Mouse (Mus musculus) embryonic fibroblast, embryonic 13.5 days (primary cell): Measurements from ENCODE around the gene Cacna1b. TPM values are rescaled to one million over a fixed set of nuclear protein-coding genes. Genes with fewer than 3 reads are reported as not detected.

Experiments used
- H3K27ac ChIP-seq: 2 replicates; pipeline ENCODE4 v1.5.1; 2012; ENCODE audit warnings: low read length, control low read depth, inconsistent platforms; ENCODE audit not compliant: insufficient read depth
- H3K4me1 ChIP-seq: 2 replicates; pipeline ENCODE4 v1.6.1; 2011; ENCODE audit warnings: low read length; ENCODE audit not compliant: control insufficient read depth, insufficient read depth
- H3K4me3 ChIP-seq: 2 replicates; pipeline ENCODE4 v1.5.1; 2011; ENCODE audit warnings: mild to moderate bottlenecking, control low read depth, low read length; ENCODE audit not compliant: insufficient read depth
- CTCF ChIP-seq: IDR thresholded peaks from 2 replicates; pipeline ENCODE4 v1.5.1; 2011; ENCODE audit warnings: mild to moderate bottlenecking, control low read depth, low read length, moderate library complexity, borderline replicate concordance; ENCODE audit not compliant: insufficient read depth
- POLR2A ChIP-seq: IDR thresholded peaks from 2 replicates; pipeline ENCODE4 v1.6.1; 2011; ENCODE audit warnings: low read depth, mild to moderate bottlenecking, control low read depth, low read length, moderate library complexity
- polyA plus RNA-seq: library from polyadenylated mRNA; stranded (reverse); fragments of >200 nt; gene quantifications from 2 replicates; pipeline ENCODE4 v1.2.4, GENCODE M21; 2011; ENCODE audit warnings: low read depth; ENCODE audit not compliant: missing spikeins, insufficient read length

Gene Cacna1b
- polyA plus RNA-seq, 1 experiment, result 1.3 TPM

DNA sequence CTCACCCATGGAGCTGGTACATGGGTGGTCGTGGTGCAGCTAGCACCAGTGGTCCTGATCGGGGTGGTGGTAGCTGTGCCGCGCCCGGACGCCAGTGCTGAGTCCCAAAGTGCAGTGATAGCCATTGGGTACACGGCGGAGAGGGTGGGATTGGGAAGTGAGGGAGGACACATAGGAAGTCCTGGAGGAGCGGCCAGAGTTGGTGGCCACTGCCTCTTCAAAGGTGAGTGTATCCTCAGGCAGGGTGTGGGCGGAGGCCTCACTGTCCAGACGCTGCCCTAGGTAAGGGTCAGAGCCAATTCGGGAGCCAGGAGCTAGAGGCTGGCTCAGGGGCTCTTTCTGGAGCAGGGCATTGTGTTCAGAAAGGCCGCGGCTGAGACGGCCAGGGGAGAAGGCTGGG is 156.4 kb downstream of the Cacna1b start:
- no peak for TF ChIP-seq POLR2A
- no peak for TF ChIP-seq CTCF
- Histone ChIP-seq H3K27ac (no peak overlapping the region), H3K4me1 (no peaks in the 10 kb centered on the region), H3K4me3 (no peak overlapping the region)

DNA sequence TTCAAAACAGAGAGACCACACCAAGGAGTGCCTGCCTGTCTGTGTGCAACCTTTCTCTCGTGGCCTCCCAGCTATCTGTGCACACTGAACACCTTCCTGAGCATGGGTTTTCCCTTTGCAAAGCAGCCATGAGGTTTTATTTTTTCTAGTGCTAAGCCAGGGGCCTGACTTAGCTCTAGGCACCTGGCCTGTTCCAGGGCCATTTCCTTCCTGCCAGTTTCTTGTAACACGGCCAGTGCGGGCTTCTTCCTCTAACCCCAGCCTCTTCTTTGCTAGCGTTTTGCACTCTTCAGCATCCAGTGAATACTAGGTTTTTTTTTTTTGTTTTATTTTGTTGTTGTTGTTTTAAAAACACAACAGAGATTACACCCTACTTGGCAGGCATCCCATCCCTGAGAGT is 157.9 kb downstream of the Cacna1b start:
- Histone ChIP-seq H3K4me3 (no peak overlapping the region), H3K4me1 (no peaks in the 10 kb centered on the region), H3K27ac (no peak overlapping the region)
- TF ChIP-seq CTCF (no peak), POLR2A (no peak)

DNA sequence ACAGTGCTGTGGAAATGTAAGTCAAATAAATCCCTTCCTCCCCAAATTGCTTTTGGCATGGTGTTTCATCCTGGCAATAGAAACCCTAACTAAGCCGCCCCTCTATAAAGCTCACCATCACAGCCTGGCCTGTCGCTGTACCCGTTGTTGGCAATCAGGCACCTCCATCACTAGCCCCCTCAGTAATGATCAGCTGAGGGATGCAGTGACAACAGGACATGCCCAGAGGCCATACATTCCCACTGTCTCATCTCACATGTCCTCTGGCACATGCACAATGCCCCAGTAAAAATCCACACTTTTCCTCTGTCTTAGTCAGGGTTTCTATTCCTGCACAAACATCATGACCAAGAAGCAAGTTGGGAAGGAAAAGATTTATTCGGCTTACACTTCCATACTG is 173.5 kb downstream of the Cacna1b start:
- Histone ChIP-seq H3K4me1 (no peaks in the 10 kb centered on the region), H3K27ac (no peak overlapping the region), H3K4me3 (no peak overlapping the region)
- TF ChIP-seq POLR2A (no peak), CTCF (no peak)

DNA sequence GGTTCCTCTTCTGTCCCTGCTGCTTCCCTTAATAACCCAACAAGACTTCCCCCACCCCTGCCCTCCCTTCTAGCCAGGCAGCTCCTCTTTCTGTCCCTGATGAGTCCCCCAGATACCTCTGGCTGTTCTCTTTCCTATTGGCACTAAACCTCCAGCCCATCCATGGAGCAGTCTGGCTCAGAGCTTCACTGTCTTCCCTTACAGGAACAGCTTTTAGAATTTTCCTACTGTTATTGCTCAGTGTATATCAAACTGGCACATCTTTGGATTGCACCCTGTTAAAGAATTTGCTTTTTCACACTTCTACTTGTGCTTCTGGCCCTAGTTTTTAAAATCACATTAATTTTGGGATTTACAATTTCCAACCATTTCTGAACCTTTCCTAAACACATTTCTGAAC is 175.0 kb downstream of the Cacna1b start:
- no peak for TF ChIP-seq POLR2A
- TF ChIP-seq CTCF, result no peak
- Histone ChIP-seq H3K27ac (no peak overlapping the region), H3K4me3 (no peak overlapping the region), H3K4me1 (no peaks in the 10 kb centered on the region)

DNA sequence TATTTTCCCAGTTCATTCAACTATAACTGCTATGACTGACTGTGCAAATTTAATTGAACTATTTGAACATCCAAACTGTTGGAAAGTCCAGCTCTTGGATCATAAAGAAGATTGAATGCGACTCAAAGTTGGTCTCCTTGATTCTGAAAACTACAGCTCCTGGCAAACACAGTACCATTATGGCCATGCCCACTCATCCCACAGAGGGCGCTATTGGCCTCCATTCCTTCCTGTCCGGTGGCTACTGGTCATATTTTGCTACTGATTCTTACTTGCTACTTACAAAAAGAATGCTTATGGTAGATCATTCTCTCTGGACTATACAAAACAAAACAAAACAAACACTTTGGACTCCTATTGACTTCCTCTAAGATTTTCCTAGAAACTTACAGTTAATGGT is 188.3 kb downstream of the Cacna1b start:
- TF ChIP-seq POLR2A (no peak), CTCF (peak; percentile 62; the same call in 1 of the 2 replicates)
- no peak overlapping the region for H3K4me3 ChIP-seq
- no peak overlapping the region for H3K27ac ChIP-seq
- H3K4me1 ChIP-seq, result no peaks in the 10 kb centered on the region

DNA sequence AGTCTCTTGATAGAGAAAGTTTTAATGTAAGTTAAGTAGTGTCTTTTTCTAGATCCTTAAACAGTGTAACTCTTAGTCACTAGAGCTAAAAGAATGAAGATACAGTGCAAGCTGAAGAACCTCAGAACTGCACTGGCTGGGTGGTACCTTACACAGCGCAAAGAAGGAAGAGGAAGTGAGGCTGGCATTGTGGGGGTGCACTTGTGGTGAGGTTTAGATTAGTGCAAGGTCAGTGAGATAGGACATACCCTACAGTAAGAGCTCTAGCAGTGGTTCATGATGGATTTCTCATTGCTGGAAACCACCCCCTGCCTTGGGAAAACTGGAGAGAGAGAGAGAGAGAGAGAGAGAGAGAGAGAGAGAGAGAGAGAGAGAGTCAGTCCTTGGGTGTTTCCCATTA is 192.0 kb downstream of the Cacna1b start:
- no peak for TF ChIP-seq CTCF
- TF ChIP-seq POLR2A, result no peak
- no peak overlapping the region for H3K4me3 ChIP-seq
- no peak overlapping the region for H3K27ac ChIP-seq
- H3K4me1 ChIP-seq, result no peaks in the 10 kb centered on the region

DNA sequence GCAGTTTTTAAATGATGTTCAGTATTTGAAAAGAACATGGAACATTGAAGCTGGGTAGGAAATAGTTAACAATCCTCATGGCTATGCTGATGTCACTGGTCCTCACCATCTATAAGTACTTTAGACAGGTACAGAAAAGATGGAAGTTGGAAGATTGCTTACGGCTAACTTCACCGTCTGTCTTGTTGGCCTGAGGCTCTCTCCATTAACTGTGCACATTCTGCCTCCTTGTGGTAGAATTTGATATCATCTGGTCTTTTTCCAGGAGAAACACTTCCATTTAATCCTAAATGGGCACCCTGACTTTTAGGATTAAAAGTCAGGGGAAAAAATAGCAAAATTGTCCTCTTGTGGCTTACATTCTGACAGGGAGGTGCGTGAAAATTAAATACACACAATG is 194.4 kb downstream of the Cacna1b start:
- 0 out of 2 replicates have a peak, but pooled peaks cover 3% of the 10 kb centered on the region for H3K4me1 ChIP-seq
- TF ChIP-seq POLR2A (no peak), CTCF (no peak)
- H3K27ac ChIP-seq, result no peak overlapping the region
- no peak overlapping the region for H3K4me3 ChIP-seq

DNA sequence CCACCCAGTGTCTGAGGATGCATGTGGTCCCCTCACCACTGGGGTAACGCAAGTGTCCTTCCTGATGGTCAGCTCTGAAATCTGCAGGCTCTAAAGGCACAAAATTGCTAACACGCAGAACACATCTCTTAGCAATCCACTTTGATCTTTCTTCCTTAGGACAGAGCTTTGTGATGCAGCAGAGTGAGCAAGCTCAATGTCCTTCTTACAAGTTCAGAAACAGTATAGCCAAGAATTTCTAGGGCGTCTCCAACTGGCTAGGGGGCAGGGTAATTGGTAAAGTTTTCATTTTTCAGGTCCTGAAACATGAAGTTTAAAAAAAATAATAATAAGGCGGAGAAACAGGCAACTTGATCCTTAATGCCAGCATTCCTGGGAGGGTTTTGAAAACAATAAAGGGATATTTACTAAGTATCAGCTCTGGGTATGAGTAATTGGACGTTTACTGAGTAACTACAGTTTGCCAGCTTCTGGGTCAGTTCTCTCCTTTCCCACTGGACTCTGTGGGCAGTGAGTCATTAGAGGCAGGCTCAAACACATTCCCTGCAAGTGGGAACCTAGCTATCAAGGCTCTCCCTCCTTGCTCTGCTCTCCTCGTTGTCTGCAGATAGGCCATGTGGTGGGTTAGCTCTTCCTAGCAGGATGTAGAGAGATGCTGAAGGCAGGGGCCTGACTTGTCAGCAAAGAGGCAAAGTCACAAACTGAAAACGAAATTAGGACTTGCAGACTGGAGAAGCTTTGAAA is 200.2 kb downstream of the Cacna1b start:
- Histone ChIP-seq H3K4me3 (no peak overlapping the region), H3K27ac (peak overlapping the region; percentile 77), H3K4me1 (peaks cover 8% of the 10 kb centered on the region)
- 0 out of 2 replicates have a peak, but pooled peaks have one; percentile 31 for TF ChIP-seq POLR2A
- no peak for TF ChIP-seq CTCF

DNA sequence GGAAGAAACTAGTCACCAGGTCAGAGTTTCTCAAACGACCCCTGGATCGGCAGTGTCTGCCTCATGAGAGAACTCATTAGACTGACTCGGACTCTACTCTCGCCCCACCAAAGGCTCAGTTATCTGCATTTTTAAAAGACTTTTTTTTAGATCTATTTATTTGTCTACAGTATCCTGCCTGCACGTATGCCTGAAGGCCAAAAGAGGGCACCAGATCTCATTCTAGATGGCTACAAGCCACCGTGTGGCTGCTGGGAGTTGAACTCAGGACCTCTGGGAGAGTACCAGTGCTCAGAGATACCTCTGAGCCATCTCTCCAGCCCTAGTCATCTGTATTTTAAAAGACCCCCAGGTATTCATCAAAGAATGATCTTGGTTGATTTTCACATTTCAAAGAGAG is 201.0 kb downstream of the Cacna1b start:
- peak overlapping the region; percentile 77 for H3K27ac ChIP-seq
- peaks cover 8% of the 10 kb centered on the region for H3K4me1 ChIP-seq
- no peak overlapping the region for H3K4me3 ChIP-seq
- TF ChIP-seq POLR2A (no peak), CTCF (no peak)

DNA sequence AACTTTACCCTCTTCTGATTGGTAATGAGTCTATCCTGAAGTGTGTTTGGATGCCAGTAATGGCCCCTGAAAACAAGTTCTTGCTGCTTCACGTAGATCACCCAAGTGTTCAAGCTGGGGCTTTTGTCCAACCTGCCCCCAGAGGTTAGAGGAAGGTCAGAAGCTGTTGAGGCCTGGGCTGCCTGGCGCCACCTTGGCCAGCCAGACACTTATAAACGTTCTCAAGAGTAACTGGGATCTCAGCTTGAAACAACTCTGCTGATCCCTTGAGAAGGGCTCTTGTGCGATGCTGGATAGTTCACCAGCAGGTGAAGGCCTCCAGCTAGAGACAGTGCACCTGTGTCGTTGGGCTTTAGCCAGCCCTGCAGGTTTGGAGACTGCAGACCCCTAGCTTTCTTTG is 202.8 kb downstream of the Cacna1b start:
- no peak overlapping the region for H3K4me3 ChIP-seq
- peaks cover 8% of the 10 kb centered on the region for H3K4me1 ChIP-seq
- no peak overlapping the region for H3K27ac ChIP-seq
- TF ChIP-seq POLR2A (no peak), CTCF (no peak)
